Mouse (Mus musculus) kidney, adult 8-10 months (tissue): ENCODE measurements around the gene Ccndbp1.
"Not testable (repeated sequence)": the region's sequence is repeated elsewhere in the genome, so short reads cannot be mapped to it uniquely, and the experiment has no call there.

ENCODE experiments used
- DNase-seq, 2 experiments: peaks; one replicate each; pipeline ENCODE4 v3.0.0; 2022

Gene Ccndbp1

GRCm38 (mm10) chr2:121004018-121004811 lies 4.0 kb upstream of the Ccndbp1 start:
- DNase-seq = no peak

GRCm38 (mm10) chr2:121006986-121007385 lies 1.2 kb upstream of the Ccndbp1 start:
- peak; percentile 27 to 46 for DNase-seq

- DNase-seq = no peak
These were observed 433 bp downstream of the Ccndbp1 start for GRCm38 (mm10) chr2:121008664-121009007.

GRCm38 (mm10) chr2:121009071-121009677 lies 971 bp downstream of the Ccndbp1 start:
- no peak for DNase-seq

GRCm38 (mm10) chr2:121012676-121013075 lies 4.5 kb downstream of the Ccndbp1 start:
- no peak for DNase-seq

- no peak for DNase-seq
These were observed 7.3 kb downstream of the Ccndbp1 start for GRCm38 (mm10) chr2:121015507-121015906.

GRCm38 (mm10) chr2:121016226-121016625 lies 8.0 kb downstream of the Ccndbp1 start:
- DNase-seq = peak; percentile 65 to 69

GRCm38 (mm10) chr2:121017151-121017550 lies 8.9 kb downstream of the Ccndbp1 start:
- DNase-seq = no peak

GRCm38 (mm10) chr2:121022918-121023317 lies 14.7 kb downstream of the Ccndbp1 start:
- DNase-seq = peak; percentile 37 to 40

- DNase-seq = no peak
These were observed 28.6 kb downstream of the Ccndbp1 start, which contains the start of gene Epb42 for GRCm38 (mm10) chr2:121036733-121037341. TSS of gene Epb42 (minus strand) at chr2:121037072.

- not testable (repeated sequence) for DNase-seq
These were observed 30.6 kb downstream of the Ccndbp1 start for GRCm38 (mm10) chr2:121038851-121039250.

GRCm38 (mm10) chr2:121039382-121039781 lies 31.2 kb downstream of the Ccndbp1 start:
- DNase-seq = no peak

GRCm38 (mm10) chr2:121041098-121041497 lies 32.9 kb downstream of the Ccndbp1 start:
- DNase-seq = peak; percentile 22 to 61

- no peak for DNase-seq
These were observed 37.5 kb downstream of the Ccndbp1 start for GRCm38 (mm10) chr2:121045653-121046052.

GRCm38 (mm10) chr2:121052176-121052575 lies 44.0 kb downstream of the Ccndbp1 start:
- DNase-seq = no peak

- DNase-seq = no peak
These were observed 45.9 kb downstream of the Ccndbp1 start for GRCm38 (mm10) chr2:121054060-121054459.

- no peak for DNase-seq
These were observed 47.7 kb downstream of the Ccndbp1 start for GRCm38 (mm10) chr2:121055915-121056314.

GRCm38 (mm10) chr2:121057997-121058396 lies 49.8 kb downstream of the Ccndbp1 start:
- DNase-seq = no peak

GRCm38 (mm10) chr2:121061315-121061714 lies 53.1 kb downstream of the Ccndbp1 start:
- DNase-seq = no peak
